Mouse (Mus musculus) heart, embryonic 13.5 days (tissue): ENCODE measurements at regions not wholly inside any gene's neighbourhood (a gene's known extent, or its start where the extent isn't known, plus 50 kb on each side); places are given as distances from the start of the nearest gene placed in this dataset.

Experiments
- ATAC-seq: fragments of 200-750 bp; cut with Nextera tagmentation; 2 replicates; pipeline ENCODE4 v1.8.0; 2017; ENCODE audit warnings: moderate TSS enrichment; ENCODE audit not compliant: insufficient number of reproducible peaks, low FRiP score, low TSS enrichment; ENCODE audit errors: extremely low read depth
- H3K27ac ChIP-seq: fragments of 300-500 bp; sonication (generic); replicated peaks from 2 replicates; pipeline ENCODE4 v1.5.1; 2015; ENCODE audit warnings: moderate library complexity, mild to moderate bottlenecking, inconsistent platforms
- H3K27me3 ChIP-seq: fragments of 300-500 bp; sonication (generic); replicated peaks from 2 replicates; pipeline ENCODE4 v1.6.1; 2015; ENCODE audit warnings: mild to moderate bottlenecking, inconsistent platforms
- H3K36me3 ChIP-seq: fragments of 300-500 bp; sonication (generic); 2 replicates; pipeline ENCODE4 v1.6.1; 2015; ENCODE audit warnings: mild to moderate bottlenecking, inconsistent platforms
- H3K4me1 ChIP-seq: fragments of 300-500 bp; sonication (generic); 2 replicates; pipeline ENCODE4 v1.6.1; 2015; ENCODE audit warnings: inconsistent platforms
- H3K4me2 ChIP-seq: fragments of 300-500 bp; sonication (generic); 2 replicates; pipeline ENCODE4 v1.6.1; 2015; ENCODE audit warnings: inconsistent platforms, mild to moderate bottlenecking, moderate library complexity
- H3K4me3 ChIP-seq: fragments of 300-500 bp; sonication (generic); 2 replicates; pipeline ENCODE4 v1.5.1; 2015; ENCODE audit warnings: moderate library complexity, mild to moderate bottlenecking, inconsistent platforms
- H3K9ac ChIP-seq: fragments of 300-500 bp; sonication (generic); 2 replicates; pipeline ENCODE4 v1.6.1; 2015; ENCODE audit warnings: inconsistent platforms, mild to moderate bottlenecking, moderate library complexity
- H3K9me3 ChIP-seq: fragments of 300-500 bp; sonication (generic); 2 replicates; pipeline ENCODE4 v1.6.1; 2016; ENCODE audit warnings: inconsistent platforms
- WGBS: fragments of 180-500 bp; shearing (Covaris S2); methylation state at CpG from one replicate; pipeline ENCODE4 v1.1.7; 2015; ENCODE audit warnings: mixed read lengths; 5-methylcytosine and 5-hydroxymethylcytosine counted together

DNA sequence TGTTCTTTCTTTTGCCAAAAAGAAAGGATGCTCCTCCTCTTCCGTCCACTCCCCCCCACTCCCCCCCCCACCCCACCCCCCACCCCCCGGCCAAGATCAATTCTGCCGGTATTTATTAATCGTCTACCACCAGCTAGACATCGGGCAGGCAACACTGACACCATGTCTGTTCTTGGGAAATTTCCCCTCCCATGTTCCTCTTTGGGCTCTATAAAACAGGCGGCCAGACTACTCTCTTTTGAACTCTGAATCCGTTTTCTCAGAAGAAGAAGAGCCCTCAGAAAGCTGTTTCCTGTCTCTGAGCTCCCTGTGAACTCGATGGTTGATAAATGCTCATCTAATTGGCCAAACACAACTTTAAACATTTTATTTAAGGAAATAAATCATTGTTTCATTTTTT is 179.5 kb upstream of the Runx1 start:
- Histone ChIP-seq H3K36me3 (no peaks in the 10 kb centered on the region), H3K4me1 (peaks cover 9% of the 10 kb centered on the region), H3K4me3 (no peak overlapping the region), H3K27ac (no peak overlapping the region), H3K27me3 (peaks cover 57% of the 10 kb centered on the region), H3K9ac (no peak overlapping the region), H3K4me2 (no peak overlapping the region), H3K9me3 (no peaks in the 10 kb centered on the region)
- ATAC-seq, result no peak
- 4% methylated on average over 7 of the region's 8 CpGs for WGBS

DNA sequence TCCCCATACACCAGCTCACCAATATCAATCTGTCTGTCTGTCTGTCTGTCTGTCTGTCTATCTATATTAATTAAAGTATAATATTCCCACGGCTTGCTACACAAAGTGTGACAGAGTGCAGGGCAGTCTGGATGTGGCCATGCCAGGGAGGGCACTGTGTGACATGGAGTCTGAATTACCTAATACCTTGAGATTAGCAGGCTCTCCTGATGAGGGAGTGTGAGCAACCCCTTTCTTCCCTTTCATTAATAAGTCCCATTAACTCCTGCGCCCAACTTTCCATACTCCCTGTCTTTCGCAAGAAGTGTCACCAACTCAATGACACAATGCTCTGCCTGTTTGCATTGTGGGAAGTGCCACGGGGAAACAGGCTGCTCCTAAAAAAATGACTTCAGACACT is 177.9 kb upstream of the Runx1 start:
- Histone ChIP-seq H3K36me3 (no peaks in the 10 kb centered on the region), H3K4me3 (no peak overlapping the region), H3K27ac (no peak overlapping the region), H3K9ac (no peak overlapping the region), H3K27me3 (peaks cover 57% of the 10 kb centered on the region), H3K9me3 (peaks cover 2% of the 10 kb centered on the region), H3K4me2 (no peak overlapping the region), H3K4me1 (peaks cover 9% of the 10 kb centered on the region)
- ATAC-seq, result no peak
- 74% methylated on average over 4 of the region's 4 CpGs for WGBS

DNA sequence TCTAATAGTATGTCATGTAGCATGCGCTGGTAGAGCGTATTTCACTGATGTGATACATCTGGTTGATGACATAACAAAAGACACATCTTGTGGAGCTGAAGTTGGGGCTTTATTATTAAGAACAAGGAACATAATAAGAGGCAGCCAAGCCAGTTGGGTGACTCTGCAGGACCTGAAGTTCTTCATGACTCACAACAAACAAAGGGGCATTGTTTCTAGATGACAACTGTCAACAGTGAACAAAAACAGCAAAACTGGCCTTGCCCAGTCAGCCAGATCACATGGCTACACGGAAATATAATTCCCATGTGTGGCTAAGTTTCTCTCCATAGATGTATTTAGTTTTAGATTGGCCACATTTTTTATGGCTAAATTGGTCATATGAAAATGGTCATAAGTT is 172.7 kb upstream of the Runx1 start:
- 84% methylated on average over 3 of the region's 3 CpGs for WGBS
- ATAC-seq, result no peak
- H3K9ac ChIP-seq, result no peak overlapping the region

DNA sequence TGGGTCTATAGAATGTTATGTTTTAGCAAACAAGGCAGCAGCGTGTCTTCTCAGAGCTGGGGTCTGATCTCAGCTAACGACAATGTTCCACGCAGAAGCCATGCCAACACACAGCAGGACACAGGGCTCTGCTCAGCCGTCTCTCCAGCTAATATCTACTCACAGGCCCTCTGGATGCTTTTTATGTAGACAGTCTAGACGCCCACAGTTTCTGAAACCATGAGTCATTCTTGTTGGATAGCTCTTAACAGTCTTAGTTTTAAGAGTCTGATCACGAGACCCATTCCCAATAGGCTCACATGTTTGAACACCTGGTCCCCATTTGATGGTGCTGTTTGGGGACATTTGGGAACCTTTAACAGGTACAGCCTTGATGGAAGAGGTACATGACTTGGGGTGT is 171.7 kb upstream of the Runx1 start:
- H3K9ac ChIP-seq, result no peak overlapping the region
- H3K9me3 ChIP-seq, result peaks cover 4% of the 10 kb centered on the region
- no peak overlapping the region for H3K27ac ChIP-seq
- H3K4me3 ChIP-seq, result no peak overlapping the region
- no peaks in the 10 kb centered on the region for H3K4me1 ChIP-seq
- no peak overlapping the region for H3K4me2 ChIP-seq
- H3K27me3 ChIP-seq, result peaks cover 36% of the 10 kb centered on the region
- no peak for ATAC-seq
- 67% methylated on average over 6 of the region's 6 CpGs for whole genome bisulfite sequencing
- H3K36me3 ChIP-seq, result no peaks in the 10 kb centered on the region

More for the DNA sequence above, 172.7 kb upstream of the Runx1 start:
- Histone ChIP-seq H3K4me3 (no peak overlapping the region), H3K27me3 (peaks cover 45% of the 10 kb centered on the region), H3K9me3 (peaks cover 4% of the 10 kb centered on the region), H3K27ac (no peak overlapping the region), H3K36me3 (no peaks in the 10 kb centered on the region), H3K4me1 (no peaks in the 10 kb centered on the region), H3K4me2 (no peak overlapping the region)

DNA sequence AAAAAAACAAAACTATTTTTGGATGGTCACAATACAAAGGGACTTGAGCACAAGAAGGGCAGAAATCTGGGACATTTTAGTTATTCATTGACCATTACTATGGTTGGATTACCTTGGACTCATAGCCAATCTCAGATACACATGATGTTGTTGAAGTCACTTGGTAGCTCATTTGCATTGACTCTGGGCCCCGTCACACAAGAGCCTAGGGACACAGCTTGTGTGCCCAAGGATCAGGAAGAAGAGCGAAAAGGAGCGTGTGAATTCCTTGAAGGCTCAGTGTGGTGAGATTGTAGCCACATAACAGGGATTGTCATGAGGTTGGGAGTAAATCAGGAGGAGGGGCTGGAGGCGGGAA is 170.0 kb upstream of the Runx1 start:
- no peak overlapping the region for H3K9ac ChIP-seq
- H3K9me3 ChIP-seq, result peaks cover 4% of the 10 kb centered on the region
- no peak overlapping the region for H3K4me2 ChIP-seq
- no peaks in the 10 kb centered on the region for H3K36me3 ChIP-seq
- H3K4me1 ChIP-seq, result no peaks in the 10 kb centered on the region
- no peak for ATAC-seq
- H3K27ac ChIP-seq, result no peak overlapping the region
- WGBS, result 39% methylated on average over 4 of the region's 4 CpGs
- H3K4me3 ChIP-seq, result no peak overlapping the region
- H3K27me3 ChIP-seq, result peaks cover 41% of the 10 kb centered on the region

DNA sequence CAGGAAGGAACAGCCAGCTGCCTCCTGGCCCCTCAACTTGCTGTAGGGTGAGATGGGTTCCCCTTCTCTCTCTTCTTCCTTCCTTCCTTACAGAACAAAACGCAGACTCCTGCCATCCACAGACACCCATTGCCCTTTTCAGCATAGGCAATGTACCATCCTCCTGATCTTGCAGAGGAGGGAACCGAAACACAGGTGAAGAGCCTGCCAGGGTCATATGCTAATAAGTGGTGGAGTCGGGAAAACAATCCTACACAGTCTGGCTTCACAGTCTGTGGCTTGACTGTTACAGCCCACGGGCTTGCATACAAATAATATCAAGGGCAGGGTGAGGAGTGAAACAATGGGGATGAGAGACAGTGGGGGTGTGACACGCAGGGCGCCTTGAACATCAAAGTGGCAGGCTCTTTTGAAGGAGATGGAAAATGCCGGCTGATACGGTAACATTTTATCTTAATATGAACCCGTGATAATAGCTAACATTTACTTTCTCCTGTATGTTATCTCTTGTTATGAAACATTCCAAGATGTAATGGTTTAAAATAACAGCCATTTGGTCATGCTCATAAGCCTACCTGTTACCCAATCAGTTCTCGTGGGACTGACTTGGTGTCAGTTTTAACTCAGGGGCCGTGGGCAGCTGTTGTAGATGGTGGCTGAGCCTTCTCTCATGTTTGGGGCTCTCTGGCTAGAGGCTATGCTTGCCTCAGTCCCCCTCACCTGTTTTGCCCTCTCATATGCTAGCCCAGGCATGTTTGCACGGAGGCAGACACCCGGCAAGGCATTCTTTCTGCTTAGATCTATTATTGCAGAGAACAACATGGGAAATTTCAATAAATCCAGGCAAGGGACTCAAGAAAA is 169.4 kb upstream of the Runx1 start:
- 61% methylated on average over 13 of the region's 13 CpGs for WGBS
- H3K9me3 ChIP-seq, result peaks cover 4% of the 10 kb centered on the region
- ATAC-seq, result no peak
- no peak overlapping the region for H3K4me3 ChIP-seq
- H3K9ac ChIP-seq, result no peak overlapping the region
- no peaks in the 10 kb centered on the region for H3K4me1 ChIP-seq
- H3K27me3 ChIP-seq, result peaks cover 42% of the 10 kb centered on the region
- no peaks in the 10 kb centered on the region for H3K36me3 ChIP-seq
- H3K27ac ChIP-seq, result no peak overlapping the region
- H3K4me2 ChIP-seq, result no peak overlapping the region

DNA sequence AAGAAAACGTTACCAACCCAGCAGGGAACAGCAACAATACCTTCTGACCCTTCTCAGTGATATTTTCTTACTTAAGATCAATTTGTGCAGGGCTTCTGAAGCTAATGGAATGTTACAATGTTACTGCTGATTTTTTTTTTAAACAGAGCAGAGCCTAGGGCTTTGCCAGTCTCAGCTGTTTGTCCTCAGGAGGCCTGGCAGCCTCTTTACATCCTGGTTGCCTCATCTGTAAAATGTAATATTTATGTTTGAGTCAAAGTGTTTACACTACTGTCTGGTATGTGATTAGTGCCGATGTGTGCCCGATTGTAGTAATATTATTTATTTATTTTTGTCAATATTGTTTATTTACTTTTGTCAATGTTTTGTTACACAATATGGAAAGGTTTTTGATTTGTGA is 166.9 kb upstream of the Runx1 start:
- no peaks in the 10 kb centered on the region for H3K4me1 ChIP-seq
- peaks cover 61% of the 10 kb centered on the region for H3K27me3 ChIP-seq
- H3K9me3 ChIP-seq, result no peaks in the 10 kb centered on the region
- whole genome bisulfite sequencing, result 54% methylated on average over 3 of the region's 3 CpGs
- H3K36me3 ChIP-seq, result no peaks in the 10 kb centered on the region
- no peak for ATAC-seq
- no peak overlapping the region for H3K4me3 ChIP-seq
- no peak overlapping the region for H3K9ac ChIP-seq
- no peak overlapping the region for H3K27ac ChIP-seq
- H3K4me2 ChIP-seq, result no peak overlapping the region

DNA sequence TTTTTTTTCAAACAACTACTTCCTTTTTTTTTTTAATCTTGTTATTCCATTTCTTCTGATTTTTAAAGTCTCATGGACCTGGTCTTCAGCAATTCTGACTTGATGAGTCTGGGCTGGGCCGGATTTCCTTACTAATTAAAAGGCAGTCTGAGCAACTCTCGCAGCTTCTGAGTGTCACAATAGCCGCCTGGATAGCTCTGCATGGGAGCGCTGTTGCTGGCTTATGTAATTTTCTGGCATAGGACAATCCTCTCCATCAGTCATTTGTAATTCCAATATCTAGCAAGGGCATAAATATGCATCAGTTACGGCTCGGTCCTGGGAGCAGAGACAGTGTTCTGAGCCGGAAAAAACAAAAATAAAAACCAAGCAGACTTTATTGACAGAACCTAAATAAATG is 165.5 kb upstream of the Runx1 start:
- no peaks in the 10 kb centered on the region for H3K4me1 ChIP-seq
- 74% methylated on average over 7 of the region's 7 CpGs for WGBS
- H3K9ac ChIP-seq, result no peak overlapping the region
- ATAC-seq, result no peak
- H3K36me3 ChIP-seq, result no peaks in the 10 kb centered on the region
- H3K9me3 ChIP-seq, result no peaks in the 10 kb centered on the region
- H3K4me3 ChIP-seq, result no peak overlapping the region
- no peak overlapping the region for H3K27ac ChIP-seq
- H3K27me3 ChIP-seq, result peaks cover 62% of the 10 kb centered on the region
- no peak overlapping the region for H3K4me2 ChIP-seq

DNA sequence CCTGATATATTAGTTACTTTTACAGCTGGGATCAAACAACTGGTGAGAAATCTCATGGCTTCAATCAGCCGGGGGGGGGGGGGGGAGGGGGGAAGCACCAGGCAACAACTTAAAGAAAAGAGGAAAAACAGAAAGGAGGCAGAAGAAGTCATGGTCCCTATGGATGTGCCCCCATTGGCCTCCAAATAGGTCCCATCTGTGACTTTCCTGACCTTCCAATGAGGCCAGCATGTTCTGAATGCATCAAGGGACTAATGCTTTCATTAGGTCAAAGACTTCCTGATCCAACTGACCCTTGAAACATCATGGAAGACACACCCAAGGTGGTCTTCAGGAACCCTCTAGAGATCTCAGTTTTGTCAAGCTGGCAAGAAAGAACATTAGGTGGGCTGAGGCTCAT is 162.5 kb upstream of the Runx1 start:
- peaks cover 61% of the 10 kb centered on the region for H3K27me3 ChIP-seq
- no peaks in the 10 kb centered on the region for H3K36me3 ChIP-seq
- no peaks in the 10 kb centered on the region for H3K9me3 ChIP-seq
- H3K9ac ChIP-seq, result no peak overlapping the region
- whole genome bisulfite sequencing, result no CpG with 5 or more reads among the region's 1 CpGs
- no peaks in the 10 kb centered on the region for H3K4me1 ChIP-seq
- H3K4me3 ChIP-seq, result no peak overlapping the region
- H3K4me2 ChIP-seq, result no peak overlapping the region
- no peak overlapping the region for H3K27ac ChIP-seq
- ATAC-seq, result no peak

DNA sequence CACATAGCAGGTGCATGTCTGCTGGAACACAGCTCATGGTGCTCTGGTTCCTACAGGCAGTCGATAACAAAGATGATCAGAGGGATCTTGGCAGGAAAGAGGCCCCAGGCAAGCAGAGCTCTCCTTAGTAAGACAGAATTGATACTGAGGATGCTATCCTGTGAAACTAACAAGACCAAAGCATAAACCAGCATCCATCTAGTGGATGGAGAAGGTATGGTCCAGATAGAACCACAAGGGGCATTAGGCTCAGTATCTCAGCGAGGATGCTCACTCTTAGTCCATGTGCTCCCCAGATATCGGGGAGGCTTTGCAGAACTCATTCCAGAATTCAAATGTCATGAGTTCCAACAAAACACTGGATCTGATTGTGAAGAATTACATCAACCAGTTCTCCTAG is 162.1 kb upstream of the Runx1 start:
- Histone ChIP-seq H3K27me3 (peaks cover 61% of the 10 kb centered on the region), H3K9me3 (no peaks in the 10 kb centered on the region), H3K9ac (no peak overlapping the region), H3K4me1 (no peaks in the 10 kb centered on the region), H3K4me2 (no peak overlapping the region), H3K4me3 (no peak overlapping the region), H3K27ac (no peak overlapping the region), H3K36me3 (no peaks in the 10 kb centered on the region)
- 83% methylated on average over 3 of the region's 3 CpGs for WGBS
- ATAC-seq, result no peak

DNA sequence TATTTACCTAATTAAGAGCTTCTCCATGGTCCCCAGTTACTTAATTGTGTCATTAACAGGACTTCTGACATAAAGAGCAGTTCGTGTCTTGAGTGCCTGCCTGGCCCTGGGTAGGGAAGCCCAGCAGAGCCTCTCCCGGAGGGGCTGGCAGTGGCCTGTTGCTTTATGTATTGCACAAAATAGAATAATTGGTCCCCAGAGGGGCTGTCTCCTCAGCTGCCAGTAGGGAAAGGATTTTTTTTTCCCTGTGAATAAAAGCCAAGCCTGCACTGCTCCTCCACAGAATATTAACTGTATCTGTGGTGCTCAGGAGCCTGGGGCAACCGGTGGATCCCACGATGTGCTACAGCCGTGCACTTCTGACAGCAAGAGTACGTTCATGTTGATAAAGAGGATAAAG is 159.8 kb upstream of the Runx1 start:
- Histone ChIP-seq H3K9me3 (no peaks in the 10 kb centered on the region), H3K4me2 (no peak overlapping the region), H3K4me3 (no peak overlapping the region), H3K9ac (no peak overlapping the region), H3K27ac (no peak overlapping the region), H3K36me3 (no peaks in the 10 kb centered on the region), H3K4me1 (no peaks in the 10 kb centered on the region), H3K27me3 (peaks cover 48% of the 10 kb centered on the region)
- 63% methylated on average over 6 of the region's 6 CpGs for WGBS
- no peak for ATAC-seq

DNA sequence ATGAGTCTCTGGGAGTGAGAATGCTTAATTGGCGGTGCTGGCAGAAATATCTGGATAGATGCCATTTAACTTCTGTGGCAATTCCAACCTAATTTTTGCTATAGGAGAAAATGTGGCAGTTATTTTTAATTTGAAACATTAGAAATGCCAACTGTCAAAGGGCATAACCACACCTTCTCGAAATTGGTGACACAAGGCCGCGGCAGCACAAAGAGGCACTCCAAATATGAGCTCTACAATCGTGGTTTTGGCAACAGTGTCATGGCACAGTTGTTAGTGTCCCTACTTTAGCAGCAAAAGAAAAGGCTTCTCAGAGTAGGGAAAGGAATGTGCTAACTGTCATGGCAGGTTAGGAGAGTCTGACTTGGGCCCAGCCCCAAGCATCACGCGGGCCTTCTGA is 157.0 kb upstream of the Runx1 start:
- H3K36me3 ChIP-seq, result no peaks in the 10 kb centered on the region
- no peak for ATAC-seq

More for the DNA sequence above, 157.0 kb upstream of the Runx1 start:
- no peak overlapping the region for H3K9ac ChIP-seq
- 87% methylated on average over 7 of the region's 7 CpGs for WGBS
- H3K9me3 ChIP-seq, result no peaks in the 10 kb centered on the region
- no peak overlapping the region for H3K4me2 ChIP-seq
- H3K27me3 ChIP-seq, result peaks cover 28% of the 10 kb centered on the region
- no peak overlapping the region for H3K27ac ChIP-seq
- no peak overlapping the region for H3K4me3 ChIP-seq
- H3K4me1 ChIP-seq, result no peaks in the 10 kb centered on the region
